Mouse (Mus musculus) kidney, postnatal 4 days (tissue): ENCODE data around the gene Olfr357.

Source experiments
- DNase-seq, 2 experiments: peaks; one replicate each; pipeline ENCODE4 v3.0.0; 2021; ENCODE audit warnings: mixed read lengths in 2 of 2

The Olfr357 gene

GRCm38 (mm10) chr2:36993527-36993926 lies at the start of gene Olfr357:
Gene Olfr357 (plus strand): TSS chr2:36993827.
- no peak for DNase-seq

GRCm38 (mm10) chr2:36997030-36997429 lies 3.4 kb downstream of the Olfr357 start:
- no peak for DNase-seq

GRCm38 (mm10) chr2:37009235-37009634 lies 15.6 kb downstream of the Olfr357 start, which contains the start of gene Olfr358:
Gene Olfr358 (minus strand): TSS chr2:37009335.
- no peak for DNase-seq
